Mouse (Mus musculus) ZHBTc4 (cell line): ENCODE results near the gene Lonrf2.

Source experiments
- DNase-seq: peaks from one replicate; pipeline ENCODE4 v3.0.0-alpha.2; 2011; ENCODE audit warnings: low read depth, low spot score

Lonrf2 gene

DNA sequence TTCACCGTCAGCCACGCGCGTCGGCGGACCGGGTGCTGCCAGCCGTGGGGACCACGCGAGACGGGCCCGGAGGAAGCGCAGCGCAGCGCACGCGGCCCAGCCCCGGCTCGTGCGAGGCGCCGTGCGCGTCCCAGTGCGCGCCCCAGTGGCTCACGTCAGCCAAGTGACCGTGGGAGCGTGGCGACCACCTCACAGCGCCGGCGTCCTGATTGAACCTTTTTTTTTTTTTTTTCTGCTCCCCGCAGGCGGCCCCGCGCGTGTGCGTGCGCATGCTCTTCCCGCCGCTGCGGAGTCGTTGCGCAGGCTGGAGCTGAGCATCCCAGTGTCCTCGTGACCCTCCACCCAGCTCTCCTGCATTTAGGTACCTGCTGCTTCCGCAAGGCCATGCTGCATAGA lies at the start of gene Lonrf2:
TSS of gene Lonrf2 (minus strand) at position 235 of the 396 bp plus-strand sequence.
- peak; percentile 65 for DNase-seq

DNA sequence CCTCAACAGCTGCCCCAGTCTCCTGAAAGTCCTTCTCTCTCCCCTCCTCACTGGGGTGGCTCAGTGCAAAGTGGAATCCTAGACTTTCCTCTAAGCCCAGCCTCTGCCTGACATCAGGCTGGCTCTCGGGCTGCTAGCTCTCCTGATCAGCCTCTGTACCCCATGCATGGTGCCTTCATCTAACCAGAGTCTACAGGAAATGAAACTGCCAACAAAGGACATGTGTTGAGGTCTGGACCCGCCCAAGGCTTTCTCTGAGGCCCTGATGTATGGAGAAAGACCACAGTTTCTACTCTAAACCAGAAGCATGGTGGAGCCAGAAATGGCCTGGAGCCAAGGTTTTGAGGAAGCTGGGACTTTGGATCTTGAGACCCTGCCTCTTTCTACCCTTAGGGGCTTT lies 49.4 kb upstream of the Lonrf2 start:
- DNase-seq, result no peak

DNA sequence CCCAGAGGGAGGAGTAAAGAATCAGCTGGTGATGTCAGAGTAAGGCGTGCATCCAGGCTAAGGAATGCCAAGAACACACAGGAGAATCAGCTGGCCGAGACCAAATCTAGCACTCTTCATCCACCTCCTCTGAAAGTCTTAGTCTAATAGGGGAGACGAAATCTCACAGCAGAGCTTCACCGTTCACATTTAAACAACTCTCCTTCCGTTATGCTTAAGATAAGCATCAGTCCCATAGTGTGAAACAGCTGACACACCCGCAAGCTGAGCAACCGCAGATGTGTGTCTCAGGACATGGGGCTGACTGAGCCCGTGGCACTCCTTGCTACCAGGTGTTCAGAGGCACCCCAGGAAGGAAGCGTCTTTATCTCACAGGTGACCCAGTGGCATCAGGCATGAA lies 47.3 kb upstream of the Lonrf2 start:
- peak; percentile 52 for DNase-seq

DNA sequence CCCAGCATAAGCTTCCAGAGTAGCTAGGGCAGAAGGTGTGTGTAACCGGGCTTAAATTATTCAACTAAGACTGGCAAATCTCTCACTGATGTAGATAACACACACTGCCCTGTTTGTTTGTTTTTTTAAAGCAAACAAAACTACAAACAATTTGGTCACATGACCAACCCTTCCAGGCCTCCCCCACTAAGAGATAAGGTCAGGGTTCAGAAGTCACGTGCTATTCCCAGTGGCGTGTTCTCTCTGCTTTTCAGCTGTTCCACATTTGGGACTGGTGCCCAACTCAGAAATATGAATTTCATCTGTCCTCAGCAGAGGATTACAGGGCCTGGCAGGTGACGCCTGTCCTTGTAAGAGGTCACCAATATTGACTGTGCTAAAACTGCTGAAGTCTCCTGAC lies 46.2 kb upstream of the Lonrf2 start:
- DNase-seq, result no peak

DNA sequence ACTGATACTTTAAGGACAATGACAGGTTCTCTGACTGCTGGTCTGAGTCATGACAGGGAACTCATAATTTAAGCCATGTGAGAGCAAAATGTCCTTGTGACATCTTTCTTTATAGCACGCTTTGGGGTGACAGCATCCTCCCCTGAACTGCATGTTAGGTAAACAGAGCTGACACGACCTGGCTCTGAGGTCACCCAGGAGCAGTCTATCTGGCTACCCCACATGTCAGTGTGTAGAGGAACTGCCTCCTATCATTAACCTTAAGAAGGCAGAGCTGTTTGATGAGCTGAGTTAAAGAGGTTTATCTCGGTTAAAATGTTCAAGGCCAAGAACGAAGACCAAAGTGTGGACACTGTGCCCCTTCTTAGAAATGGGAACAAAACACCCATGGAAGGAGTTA lies 44.9 kb upstream of the Lonrf2 start:
- DNase-seq, result no peak

DNA sequence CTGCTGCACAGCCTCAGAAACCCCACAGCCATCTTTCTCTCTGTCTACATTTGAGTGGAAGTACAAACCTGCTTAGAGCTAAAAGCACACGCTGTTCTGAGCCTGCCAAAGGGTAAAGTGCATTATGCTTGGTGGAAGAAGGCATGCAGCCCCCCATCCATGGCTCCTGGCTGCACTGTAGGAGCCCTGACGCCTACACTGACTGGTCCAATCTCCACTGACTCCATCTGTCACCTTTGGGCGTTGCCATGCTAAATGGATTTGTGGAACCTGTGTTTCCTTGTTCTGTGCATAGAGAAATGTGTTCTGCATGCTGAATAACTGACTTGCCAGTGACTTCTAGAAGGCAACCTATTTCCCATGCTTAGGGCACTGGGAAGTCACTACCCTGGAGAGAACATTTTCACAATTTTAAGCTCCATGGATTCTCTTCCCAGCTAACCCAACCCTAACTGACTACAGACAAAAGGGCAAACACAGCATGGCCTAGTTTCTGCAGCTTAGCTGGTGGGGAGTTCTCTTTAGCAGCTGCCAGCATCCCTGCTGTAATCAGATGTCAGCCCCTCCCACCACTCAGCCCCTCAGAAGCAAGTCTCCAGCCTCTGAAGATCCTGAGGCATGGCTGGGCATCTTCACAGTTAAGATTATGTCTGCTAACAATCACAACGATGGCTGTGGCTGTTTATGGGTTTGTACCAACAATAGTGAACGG lies 40.3 kb upstream of the Lonrf2 start:
- DNase-seq, result no peak

DNA sequence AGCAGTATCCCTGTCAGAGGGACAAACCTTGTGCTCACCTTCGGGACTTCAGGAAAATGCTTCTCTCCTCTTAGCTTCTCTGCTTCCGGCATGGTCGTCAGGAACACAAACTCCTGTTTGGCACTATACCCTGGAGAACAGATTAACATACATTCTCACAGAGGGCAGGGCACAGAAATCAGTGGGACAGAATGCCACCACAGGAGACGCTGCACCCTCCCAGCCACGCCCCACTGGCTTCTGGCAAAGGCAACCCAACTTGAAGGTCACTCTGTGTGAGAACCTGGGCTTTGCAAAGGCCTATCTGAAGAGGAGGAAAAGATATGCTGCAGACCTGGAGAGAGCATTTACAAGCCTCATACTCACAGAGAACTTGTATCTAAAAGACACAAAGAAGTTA lies 37.4 kb upstream of the Lonrf2 start:
- DNase-seq, result peak; percentile 82

DNA sequence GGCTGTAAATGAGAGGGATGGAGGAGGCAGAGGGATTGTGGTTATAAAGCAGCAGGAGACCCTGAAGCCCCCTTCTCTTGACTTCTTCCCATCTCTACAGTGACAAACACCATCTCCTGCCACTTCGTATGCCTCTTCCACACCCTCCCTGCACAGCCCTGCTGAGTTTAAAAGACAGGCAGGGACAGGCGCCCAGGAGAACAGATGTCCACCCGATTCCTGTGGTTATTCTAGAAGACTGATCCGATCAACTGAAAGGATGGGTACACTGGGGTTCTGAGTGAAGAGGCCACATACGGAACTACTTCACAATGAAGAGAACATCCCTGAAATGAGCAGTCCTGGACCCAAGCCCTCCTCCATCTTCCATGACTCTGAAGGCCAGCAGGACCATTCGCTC lies 35.3 kb upstream of the Lonrf2 start:
- no peak for DNase-seq

DNA sequence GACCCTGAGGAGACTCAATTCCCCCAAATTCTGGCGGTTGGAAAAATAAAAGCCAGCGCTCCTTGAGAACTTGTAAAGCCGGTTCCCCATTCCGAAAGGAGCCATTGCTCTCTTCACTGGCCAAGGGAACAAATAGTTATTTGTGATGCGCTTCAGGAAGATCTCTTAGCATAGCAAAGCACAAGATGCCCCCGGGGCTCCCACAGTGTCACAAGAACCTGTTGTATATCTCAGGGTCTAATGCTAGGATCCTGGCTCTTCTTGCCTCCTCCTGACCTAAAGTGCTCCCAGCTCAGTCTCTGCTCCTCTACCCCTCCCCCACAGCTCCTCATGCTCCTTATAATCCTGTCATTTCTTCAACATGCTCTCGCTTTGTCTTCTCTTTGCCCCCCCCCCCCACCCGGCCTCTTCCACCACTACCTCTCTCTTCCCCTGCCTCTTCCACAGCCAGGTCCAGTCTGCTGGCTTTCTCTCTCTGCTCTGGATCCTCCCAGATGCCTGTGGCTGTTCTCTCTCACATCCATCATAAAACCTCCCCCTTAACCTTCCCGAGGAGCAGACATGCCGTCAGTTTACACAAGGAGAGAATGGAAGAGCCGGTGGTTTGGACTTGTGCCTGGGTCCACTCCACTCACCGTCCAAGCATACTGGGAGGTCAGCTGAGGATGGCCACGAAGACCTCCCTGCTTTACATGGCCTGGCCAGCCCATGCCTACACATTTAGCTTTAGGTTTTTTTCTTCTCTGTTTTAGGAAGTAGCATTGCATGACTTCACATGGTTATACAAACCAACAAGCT lies 33.1 kb upstream of the Lonrf2 start:
- peak; percentile 69 for DNase-seq

DNA sequence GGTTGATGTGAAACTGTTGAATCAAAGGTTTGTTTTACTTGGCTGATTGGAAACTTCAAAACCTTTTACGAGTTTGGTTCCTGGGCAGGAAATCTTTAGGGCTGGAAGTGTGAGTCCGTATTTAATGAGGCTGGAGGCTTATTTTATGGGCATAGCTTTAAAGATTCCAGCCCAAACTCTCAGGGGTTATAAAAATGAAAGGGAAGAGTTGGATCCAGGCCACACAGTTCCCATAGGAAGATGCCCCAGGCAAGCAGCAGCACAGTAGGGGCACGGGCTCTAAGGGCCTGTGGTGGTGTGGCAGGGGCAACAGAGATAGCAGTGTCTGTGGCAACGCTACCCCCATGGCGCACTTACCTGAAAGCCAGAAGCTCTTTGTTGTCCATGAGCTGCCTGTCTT lies 29.7 kb upstream of the Lonrf2 start:
- no peak for DNase-seq

DNA sequence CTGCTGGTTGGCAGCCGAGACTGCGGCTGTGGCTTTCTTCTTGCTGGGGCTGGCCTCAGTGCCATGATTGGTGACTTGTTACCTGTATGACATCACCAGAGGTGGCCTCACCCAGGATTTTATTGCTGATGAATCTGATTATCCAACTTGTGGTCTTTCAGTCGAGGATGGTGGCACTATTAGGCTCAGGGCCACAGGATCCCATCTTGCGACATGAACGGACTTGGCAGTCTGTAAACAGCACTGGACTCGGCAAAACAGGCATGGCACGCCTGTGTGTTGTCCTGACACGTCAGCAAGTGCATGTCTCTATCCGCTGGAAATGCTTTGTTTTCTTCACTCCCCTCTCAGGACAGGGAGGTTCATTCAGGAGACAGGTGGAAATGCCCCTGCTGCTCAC lies 27.8 kb upstream of the Lonrf2 start:
- DNase-seq, result no peak

DNA sequence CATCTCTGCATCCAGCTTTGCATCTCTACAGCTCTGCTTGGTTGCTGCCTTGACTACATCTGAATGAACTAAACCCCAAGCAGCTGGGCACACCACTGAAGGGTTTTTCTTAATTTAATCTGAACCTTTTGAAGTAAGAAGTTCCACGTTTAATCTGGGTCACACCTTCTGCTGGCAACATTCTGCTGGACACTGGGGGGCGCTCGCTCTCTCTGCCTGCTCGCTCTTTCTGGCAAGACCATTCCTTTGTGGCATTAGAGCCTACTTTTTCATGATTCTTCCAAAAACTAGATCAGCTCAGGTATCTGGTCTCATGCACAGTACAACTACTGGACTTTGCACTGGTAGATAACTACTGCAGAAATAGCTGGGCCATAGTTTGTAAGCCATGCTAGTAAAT lies 25.7 kb upstream of the Lonrf2 start:
- peak; percentile 57 for DNase-seq

DNA sequence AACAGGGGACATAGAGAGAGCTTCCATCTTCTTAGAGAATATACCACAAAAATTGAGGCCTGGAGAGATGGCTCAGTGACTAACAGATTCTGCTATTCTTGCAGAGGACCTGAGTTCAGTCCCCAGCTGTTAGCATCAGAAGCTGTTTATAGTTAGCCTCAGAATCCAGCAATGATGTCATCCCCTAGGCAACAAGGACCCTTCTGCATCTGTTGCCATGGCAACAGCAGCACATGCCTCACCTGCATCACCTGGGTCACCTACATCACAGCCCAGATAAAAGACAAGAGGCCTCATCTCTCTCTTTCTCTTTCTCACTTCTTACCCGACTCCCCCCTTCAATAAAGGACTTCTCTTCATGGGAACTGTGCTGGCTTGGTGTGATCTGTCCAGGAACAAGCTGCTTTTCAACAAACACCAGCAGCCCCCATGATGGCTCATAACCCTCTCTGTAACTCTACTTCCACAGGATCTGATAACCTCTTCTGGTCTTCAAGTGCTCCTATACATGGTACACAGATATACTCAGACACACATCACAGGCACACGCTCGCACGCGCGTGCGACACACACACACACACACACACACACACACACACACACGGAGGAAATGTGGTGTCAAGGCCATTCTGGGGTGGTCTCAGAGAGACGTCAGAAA lies 24.5 kb upstream of the Lonrf2 start:
- no peak for DNase-seq

DNA sequence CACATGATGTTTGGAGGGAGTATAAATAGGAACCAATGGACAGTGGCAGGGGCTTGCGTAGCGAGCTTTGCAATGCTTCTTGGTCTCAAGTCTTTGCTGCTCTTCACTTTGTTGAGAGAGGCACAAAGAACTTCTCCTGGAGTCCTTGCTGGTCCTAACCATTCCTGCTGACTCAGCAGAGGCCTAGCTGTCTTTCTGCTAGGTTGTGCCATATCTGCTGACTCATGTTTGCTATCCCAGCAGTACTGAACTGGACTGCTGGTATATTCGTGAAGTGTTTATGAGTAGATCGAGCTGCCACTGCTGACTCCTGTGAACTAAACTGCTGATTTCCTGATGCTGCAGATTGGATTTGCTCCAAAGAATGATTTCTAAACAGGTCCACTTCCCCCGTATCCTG lies 23.7 kb upstream of the Lonrf2 start:
- no peak for DNase-seq

DNA sequence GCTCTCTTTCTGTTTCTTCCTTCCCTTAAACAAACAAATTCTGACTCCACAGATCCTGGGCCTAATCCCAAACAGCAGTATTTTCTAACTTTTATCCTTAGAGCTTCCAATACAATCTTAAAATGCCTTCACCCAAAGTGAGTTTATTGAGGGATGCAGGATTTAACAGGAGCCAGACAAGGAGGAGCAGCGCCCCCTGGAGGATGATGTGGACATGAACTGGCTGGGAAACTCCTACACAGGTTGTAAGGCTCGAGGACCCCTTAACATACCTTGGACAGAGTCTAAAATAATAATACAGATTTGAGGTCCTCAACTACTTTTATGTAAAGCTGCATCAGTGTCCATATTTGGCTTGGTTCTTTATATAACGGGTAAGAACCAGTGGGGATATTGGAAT lies 19.7 kb upstream of the Lonrf2 start:
- DNase-seq, result peak; percentile 83

DNA sequence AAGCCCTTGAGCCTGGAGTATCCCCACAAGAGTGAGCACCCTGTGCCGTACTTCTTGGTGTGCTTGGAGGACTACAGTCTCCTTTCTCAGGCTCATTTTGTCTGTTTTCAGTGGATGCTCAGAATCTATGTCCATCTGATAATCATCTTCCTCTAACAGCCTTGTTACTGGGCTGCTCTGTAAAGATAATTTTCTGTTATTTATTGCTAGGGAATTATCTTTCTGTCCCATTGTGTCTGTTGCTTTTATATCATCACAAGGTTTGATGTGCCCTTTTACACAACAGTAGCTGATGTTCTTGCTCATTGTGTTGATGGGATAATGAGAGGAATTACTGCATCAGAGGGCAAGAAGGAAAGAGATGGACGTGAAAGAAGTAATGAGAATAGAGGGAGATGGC lies 15.7 kb upstream of the Lonrf2 start:
- DNase-seq, result no peak

DNA sequence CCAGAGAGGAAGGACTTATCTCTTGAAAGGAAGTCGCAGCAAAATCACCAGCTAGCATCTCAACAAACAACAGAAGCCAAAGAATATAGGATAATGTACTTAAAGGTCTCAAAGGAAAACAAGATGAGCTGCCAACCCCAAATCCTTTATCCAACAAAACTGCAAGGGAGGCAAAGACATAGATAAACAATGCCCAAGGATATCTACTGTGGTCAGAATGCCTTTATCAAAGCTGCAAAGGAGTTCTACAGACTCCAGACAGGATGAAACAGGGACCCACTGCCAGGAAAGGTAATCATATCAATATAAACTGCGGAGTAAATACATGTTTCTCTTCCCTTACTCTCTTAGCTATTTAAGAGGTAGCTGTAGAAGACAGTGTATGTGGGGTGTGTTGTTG lies 14.1 kb upstream of the Lonrf2 start:
- no peak for DNase-seq

DNA sequence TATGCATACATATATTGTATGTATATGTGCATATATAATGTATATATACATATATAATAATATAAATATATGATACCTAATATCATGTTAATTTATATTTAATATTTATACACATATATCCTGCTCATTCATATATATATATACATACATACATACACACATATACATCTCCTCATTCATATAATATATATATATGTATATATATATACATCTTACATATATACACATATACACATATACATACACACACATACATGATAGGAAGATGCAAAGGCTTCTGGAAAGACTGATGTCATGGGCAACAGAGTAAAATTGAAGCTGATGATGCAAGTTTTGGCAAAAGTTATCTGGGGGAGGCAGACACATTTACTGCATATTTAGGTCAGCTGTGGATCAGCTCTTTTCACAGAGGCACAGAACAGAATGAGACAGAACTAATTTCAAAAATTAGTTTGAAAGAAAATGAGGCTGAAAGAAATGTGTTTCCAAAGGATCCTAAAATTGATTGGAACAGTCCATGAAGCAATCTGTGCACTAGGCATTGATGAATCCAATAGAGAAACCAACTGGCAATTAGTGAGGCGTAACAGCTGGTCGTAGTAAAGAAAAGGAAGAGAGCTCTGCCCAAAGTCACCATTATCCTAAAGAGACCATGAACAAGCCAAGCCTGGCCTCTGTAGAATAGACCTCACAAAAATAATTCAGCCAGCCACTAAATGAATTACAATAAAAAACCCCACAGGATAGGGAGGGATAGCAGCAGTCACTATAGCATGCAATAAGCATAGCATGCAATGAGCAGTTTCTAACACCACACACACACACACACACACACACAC lies 12.2 kb upstream of the Lonrf2 start:
- DNase-seq, result no peak

DNA sequence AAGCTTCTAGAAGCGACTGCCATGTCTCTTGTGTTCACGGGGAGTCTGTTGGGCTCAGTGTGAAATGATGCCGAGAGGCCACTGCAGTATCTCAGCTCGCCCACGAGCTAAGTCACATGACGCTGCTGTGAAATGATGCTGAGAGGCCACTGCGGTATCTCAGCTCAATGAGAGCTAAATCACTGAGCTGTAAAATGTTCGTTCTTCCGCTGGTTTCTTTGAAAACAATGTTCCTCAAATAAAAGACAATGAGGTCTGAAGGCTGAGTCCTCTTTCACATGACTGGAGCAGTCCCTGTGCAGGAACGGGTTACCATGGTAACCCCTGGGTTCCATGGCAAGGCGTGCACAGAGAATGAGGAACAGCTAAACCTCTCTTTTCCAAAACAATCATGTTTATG lies 11.5 kb upstream of the Lonrf2 start:
- DNase-seq, result peak; percentile 60

DNA sequence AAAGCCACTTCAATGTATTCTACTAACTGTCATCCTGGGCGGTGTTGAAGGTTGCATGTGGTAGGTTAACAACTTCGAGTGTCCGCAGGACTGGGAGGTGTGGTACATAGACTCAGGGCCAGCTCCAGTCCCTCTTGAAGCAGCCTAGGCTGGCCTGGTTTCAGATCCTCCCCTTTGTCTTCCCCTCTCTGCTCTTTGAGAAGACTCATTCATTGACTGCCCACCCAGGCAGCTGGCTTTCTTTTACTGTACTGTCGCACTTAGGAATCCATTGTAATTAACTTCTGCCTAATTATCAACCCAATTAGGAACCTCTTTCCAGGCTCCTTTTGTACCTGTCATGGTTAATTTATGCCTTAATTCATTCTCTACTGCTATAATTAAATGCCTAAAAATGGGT lies 6.8 kb upstream of the Lonrf2 start:
- no peak for DNase-seq

DNA sequence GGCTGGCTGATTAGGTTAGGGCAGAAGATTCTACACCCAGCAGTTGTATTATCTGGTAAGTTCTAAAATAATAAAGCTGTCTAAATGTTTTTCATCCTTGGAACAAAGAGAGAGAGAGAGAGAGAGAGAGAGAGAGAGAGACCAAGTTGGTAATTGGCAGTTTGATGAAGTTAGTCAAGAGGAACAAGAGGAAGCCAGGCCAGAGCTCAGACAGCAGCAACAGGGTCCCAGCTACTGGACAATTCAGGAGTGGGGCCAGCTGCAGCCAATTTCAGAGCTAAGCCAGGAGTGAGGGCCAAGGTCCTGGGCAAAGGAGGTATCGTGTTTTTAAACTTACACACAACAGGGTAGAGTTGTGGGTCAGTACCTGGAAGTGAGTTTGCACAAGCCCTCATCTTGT lies 6.3 kb upstream of the Lonrf2 start:
- DNase-seq, result no peak

DNA sequence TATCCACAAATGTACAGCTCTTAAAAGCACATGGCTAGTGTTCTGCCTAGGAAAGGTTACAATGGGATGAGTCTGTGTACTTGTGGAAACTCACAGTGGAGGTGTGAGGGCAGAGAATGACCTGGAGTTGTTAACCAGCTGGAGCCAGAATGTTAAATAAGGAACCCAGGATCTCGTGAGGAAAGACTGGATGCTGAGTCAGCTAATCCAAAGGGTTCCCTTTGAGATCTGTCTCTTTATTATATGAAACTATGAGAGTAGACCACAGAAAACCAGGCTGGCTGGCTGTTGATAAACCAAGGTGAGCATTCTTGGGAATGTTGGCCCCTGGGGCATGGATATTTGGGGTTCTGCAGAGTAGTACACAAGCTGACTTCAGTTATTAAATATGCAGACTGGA lies 3.4 kb upstream of the Lonrf2 start:
- no peak for DNase-seq
